Mouse (Mus musculus) neural tube, postnatal 0 days (tissue): ENCODE results near the gene Pogk. TPM values are rescaled to one million over a fixed set of nuclear protein-coding genes. Genes with fewer than 3 reads are reported as not detected.

ENCODE experiments used
- polyA plus RNA-seq: library from polyadenylated mRNA; unstranded; fragments of >200 nt; fragmentation: Nextera tagmentation; extraction: Ambion mirVana; gene quantifications from 2 replicates; pipeline ENCODE4 v1.2.1, GENCODE M21; 2015

Pogk gene
- 12.9 and 16.2 TPM in 2 replicates for polyA plus RNA-seq

DNA sequence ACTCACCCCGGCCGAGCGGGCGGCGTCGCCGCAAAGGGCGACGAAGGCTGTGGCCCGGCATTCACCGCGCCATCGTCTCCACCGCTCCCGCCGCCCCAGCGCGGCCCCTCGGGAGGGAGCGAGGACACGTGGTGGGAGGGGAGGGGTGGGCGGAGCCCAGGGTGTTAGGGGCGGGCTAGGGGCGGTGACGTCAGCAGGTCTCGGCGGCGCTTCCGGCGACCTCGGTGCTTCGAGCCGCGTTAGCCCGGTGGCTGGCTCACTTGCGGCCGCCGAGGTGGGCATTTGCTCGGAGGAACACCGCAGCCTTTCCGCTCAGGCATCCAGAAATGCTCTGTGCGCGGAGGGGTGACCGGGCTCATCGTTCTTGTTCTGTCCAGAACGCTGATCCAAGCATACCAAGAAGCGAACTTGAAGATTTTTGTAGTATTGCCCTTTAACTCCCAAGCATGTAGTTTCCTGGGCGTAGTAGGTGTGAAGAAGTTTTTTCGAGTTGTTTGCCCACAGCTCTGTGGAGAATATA is at the start of gene Pogk:
Gene Pogk, minus strand, starts transcription at position 163 of the 520 bp plus-strand sequence.

DNA sequence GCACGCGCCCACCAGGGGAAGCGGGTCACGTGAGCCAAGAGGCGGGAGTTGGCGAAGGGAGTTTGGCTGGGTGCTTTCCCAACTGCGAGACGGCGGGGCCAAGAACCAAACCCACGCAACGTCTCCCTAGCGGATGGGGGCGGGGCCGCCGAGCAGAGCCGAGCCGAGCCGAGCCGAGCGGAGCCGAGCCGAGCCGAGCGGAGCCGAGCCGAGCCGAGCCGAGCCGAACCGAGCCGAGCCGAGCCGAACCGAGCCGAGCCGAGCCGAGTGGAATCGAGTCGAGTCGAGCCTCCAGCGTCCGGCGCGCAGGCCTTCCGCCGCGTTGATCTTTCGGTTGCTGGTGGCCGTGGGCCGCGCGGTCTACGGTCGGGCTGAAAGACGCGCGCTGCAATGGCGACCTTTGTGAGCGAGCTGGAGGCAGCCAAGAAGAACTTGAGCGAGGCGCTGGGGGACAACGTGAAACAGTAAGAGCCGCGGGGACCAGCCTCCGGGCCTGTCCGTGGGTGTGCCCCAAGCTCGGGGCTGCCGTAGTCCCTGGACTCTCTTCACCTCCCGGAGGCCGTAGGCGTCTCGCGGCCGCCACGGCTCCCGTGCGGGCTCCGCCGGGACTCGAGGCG is 30.5 kb downstream of the Pogk start, which contains the start of gene Tada1:
Gene Tada1, plus strand, starts transcription at position 85 of the 617 bp plus-strand sequence.

Other genes with a start within 250 kb of the Pogk start
- gene Mael, start 171.1 kb downstream of the Pogk start, polyA plus RNA-seq, result 0.22 and 0.24 TPM in 2 replicates
- gene Ildr2, start 155.7 kb downstream of the Pogk start, polyA plus RNA-seq, result 6.6 TPM in 2 replicates
- gene Tada1, start 30.8 kb downstream of the Pogk start, polyA plus RNA-seq, result 50.0 and 55.1 TPM in 2 replicates
- gene Gm4846, start 87.7 kb upstream of the Pogk start, polyA plus RNA-seq, result not detected in 2 replicates
- not detected in 2 replicates for gene Gm4847, start 237.8 kb upstream of the Pogk start, polyA plus RNA-seq